ENCODE assay signal across 25 mouse cellular contexts in the genomic region with DNA sequence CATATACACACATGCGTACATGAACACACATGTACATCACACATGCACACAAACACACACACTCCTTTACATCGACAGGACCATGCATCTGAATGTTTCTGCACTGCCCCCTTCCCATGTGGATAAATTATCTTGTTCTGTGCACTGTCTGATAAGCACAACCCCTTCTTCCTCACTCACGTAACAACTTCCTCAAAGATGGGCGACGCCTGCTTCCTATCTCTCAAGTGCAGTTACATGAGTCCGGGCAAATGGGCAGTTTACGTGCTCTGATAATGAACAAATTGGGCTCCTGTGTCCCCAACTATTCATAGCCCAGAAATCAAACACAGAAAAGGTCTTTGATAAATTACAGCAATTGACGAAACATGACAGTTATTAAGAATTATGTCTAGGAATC.
"Had no signal": no experiment of that assay in that cellular context is flagged by ENCODE, and none has a peak within 500 bp of the region (broad histone marks: within the 10 kb centered on the region; RNA-seq: fewer than 3 reads in every experiment).

No protein-coding gene starts in this region.

- H3K9ac ChIP-seq: heart, embryonic 13.5 days; heart, embryonic 15.5 days; hindbrain, embryonic 13.5 days; hindbrain, embryonic 15.5 days; kidney, embryonic 15.5 days; limb, embryonic 13.5 days; limb, embryonic 15.5 days had no signal

- H3K4me2 ChIP-seq: heart, embryonic 11.5 days; heart, embryonic 13.5 days; heart, embryonic 15.5 days; hindbrain, embryonic 13.5 days; hindbrain, embryonic 15.5 days; kidney, embryonic 15.5 days; limb, embryonic 13.5 days; limb, embryonic 15.5 days had no signal

- DNase-seq: gastrocnemius, adult 2 months; gastrocnemius, postnatal 14 days; gastrocnemius, postnatal 36 days; heart, adult 11 months; heart, adult 2 months; heart, postnatal 14 days; heart, postnatal 36 days; kidney, adult 11 months; kidney, adult 2 months; kidney, adult 9 months; kidney, postnatal 14 days; kidney, postnatal 36 days; layer of hippocampus, adult 9-11 months; layer of hippocampus, postnatal 36 days had no signal

- H3K4me1 ChIP-seq: heart, embryonic 13.5 days; heart, embryonic 15.5 days; kidney, embryonic 15.5 days had no signal

- H3K27me3 ChIP-seq: hindbrain, embryonic 15.5 days; kidney, embryonic 15.5 days had no signal

- H3K27ac ChIP-seq: gastrocnemius, adult 2 months; heart, adult 2 months; heart, embryonic 13.5 days; heart, embryonic 15.5 days; hindbrain, embryonic 15.5 days; kidney, embryonic 15.5 days; kidney, postnatal 0 days; limb, embryonic 13.5 days; limb, embryonic 15.5 days had no signal

- ATAC-seq: hindbrain, postnatal 0 days; intestine, embryonic 16.5 days had no signal

- H3K9me3 ChIP-seq: heart, embryonic 13.5 days; heart, embryonic 15.5 days; hindbrain, embryonic 13.5 days; hindbrain, embryonic 15.5 days; kidney, embryonic 15.5 days; limb, embryonic 13.5 days; limb, embryonic 15.5 days had no signal

- H3K4me3 ChIP-seq: gastrocnemius, adult 2 months; heart, adult 2 months; heart, embryonic 13.5 days; heart, embryonic 15.5 days; hindbrain, embryonic 13.5 days; hindbrain, embryonic 15.5 days; kidney, embryonic 15.5 days; limb, embryonic 13.5 days; limb, embryonic 15.5 days had no signal

- H3K36me3 ChIP-seq: heart, embryonic 13.5 days; heart, embryonic 15.5 days; hindbrain, embryonic 13.5 days; hindbrain, embryonic 15.5 days; kidney, embryonic 15.5 days; limb, embryonic 13.5 days; limb, embryonic 15.5 days had no signal
